Mouse (Mus musculus) cerebellum, adult 11 months (tissue): ENCODE results near the gene Patl2.

ENCODE experiments used
- DNase-seq: peaks from one replicate; pipeline ENCODE4 v3.0.0; 2022

Gene Patl2

DNA sequence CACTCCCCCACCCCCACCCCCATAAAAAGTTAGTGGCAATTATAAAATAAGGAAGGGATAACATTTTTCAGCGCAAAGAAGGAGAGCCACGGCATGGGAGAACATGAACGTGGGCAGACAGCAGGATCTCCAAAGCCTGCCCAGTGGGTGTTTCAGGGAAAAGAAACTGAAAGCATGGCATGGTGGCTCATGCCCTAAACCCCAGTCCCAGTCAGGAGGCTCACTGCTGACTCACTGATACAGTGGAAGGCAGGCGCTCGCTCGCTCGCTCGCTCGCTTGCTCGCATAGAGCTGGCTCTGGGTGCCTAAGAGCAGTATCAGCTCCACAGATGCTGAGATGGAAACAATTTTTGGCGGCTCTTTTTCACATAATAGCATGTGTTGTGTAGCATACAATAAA, 21.7 kb downstream of the Patl2 start:
- no peak for DNase-seq

DNA sequence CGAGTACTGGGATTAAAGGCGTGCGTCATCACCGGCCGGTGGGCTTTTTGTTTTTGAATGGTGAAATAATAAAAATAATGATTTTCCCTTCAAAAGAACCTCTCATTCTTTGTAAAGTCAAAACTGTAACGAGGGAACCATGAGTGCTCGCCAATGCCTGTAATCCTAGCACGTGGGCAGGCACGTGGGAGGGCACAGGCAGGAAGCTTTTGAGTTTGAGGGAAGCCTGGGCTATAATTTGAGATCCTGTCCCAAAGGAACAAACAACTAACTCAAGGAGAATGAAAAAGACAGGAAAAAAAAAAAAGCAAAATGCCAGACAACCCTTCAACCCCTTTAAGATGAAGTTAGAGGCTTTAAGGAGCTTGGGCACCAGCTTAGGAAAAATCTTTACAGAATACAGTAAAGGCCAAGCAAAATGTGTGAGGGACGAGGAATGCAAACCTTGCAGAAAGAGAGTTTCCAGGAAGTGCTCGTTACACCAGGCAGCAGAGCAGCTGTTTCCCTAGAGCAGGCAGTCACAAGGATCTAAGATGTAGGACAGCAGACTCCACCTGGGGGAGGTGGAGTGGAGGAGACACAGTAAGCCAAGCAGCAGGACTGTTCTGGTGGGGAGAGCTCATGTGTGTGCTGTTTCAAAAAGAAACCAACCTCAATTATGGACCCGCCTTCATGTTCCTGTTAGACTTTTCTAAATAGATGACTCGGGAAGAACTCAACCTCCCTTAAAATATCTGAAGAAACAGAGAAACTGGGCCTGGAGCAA, 22.4 kb downstream of the Patl2 start:
- no peak for DNase-seq

- DNase-seq, result no peak
Observed at GRCm38 (mm10) chr2:122162529-122162928, 23.5 kb downstream of the Patl2 start.

DNA sequence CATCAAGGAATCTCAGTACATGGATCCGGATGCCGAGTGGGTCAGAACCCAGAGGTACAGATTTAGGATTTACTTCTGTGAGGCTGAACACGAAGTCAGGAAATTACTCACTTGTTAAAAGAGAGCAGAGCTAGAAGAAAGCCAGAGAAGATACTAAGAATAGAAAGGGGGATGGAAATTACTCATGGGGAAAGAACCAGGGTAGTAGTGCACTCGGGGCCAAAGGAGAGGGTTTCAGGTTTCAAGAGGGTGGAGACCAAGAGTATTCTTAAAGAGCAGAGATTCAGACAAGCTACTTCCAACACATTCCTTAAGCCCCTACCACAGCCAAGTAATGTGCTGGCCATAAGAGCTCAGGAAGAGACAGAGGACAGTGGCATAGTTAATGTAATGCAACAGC, 24.4 kb downstream of the Patl2 start:
- no peak for DNase-seq

GRCm38 (mm10) chr2:122160680-122161079, 25.3 kb downstream of the Patl2 start, which contains the start of gene Trim69:
TSS of gene Trim69 (plus strand) at chr2:122160700.
- peak; percentile 65 for DNase-seq

DNA sequence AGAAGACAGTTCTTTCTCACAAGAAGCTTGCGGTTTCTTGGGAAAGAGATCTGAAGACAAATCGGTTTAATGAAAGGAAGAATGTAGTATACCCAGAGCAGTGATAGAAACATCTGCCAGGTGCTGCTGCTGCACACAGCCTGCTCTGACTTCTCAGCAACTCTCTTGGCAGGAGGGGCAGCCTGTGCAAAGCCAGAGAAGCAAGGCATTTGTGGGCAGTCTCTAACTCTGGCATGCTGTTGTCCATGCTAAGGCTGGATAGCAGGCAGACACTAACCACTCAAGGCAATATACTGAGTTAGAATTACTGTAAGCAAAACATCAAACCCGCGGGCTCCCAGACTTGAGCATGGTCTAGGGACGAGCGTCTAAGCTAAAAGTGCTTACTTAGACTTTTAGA, 26.3 kb downstream of the Patl2 start:
- DNase-seq, result no peak

- DNase-seq, result no peak
Observed at GRCm38 (mm10) chr2:122158362-122158802, 27.6 kb downstream of the Patl2 start.

- no peak for DNase-seq
Observed at GRCm38 (mm10) chr2:122157561-122157960, 28.4 kb downstream of the Patl2 start.

DNA sequence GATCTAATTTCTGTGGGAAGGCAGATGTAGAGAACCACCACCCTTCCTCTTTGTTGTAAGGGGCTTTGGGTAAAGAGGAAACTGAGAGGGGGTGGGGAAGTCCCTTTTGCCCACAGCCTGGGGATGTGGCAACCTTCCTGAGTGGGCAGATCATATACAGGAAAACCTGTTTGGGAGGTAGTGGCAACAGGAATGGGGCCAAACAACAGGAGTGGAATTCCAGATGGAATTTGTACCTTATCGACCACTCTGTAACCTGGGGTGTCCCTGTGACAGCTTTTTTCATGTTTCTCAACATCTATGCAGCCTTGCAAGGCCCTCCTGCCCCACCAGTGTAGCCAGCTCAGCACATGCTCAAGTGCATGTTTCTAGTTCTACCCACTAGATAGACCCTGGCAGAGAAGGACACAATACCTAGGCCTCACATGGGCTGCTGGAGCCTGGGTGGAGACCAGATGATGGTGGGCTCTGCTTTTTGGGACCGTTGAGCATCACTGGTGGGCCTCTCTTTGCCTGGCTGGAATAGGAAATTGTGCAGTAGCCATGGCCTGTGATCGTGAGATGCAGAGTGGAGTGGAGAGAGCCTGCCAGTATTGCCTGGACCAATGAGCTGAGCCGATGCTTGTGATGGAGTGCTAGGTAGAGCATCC, 29.8 kb downstream of the Patl2 start:
- DNase-seq, result no peak

- DNase-seq, result no peak
Observed at GRCm38 (mm10) chr2:122155292-122155691, 30.7 kb downstream of the Patl2 start.

DNA sequence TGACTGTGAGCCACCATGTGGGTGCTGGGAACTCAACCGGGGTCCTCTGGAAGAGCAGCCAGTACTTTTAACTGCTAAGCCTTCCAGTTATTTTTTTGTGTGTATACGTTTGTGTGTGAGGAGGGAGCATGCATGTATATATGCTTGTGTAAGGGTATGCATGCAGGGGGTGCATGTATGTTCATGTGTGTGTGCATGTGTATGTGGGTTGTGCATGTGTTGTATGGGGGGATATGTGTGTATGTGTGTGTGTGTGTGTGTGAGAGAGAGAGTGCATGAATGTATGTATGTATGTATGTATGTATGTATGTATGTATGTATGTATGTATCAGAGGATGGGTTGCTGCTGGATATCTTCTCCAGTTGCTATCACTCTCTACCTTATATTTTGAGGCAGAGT, 31.5 kb downstream of the Patl2 start:
- no peak for DNase-seq

DNA sequence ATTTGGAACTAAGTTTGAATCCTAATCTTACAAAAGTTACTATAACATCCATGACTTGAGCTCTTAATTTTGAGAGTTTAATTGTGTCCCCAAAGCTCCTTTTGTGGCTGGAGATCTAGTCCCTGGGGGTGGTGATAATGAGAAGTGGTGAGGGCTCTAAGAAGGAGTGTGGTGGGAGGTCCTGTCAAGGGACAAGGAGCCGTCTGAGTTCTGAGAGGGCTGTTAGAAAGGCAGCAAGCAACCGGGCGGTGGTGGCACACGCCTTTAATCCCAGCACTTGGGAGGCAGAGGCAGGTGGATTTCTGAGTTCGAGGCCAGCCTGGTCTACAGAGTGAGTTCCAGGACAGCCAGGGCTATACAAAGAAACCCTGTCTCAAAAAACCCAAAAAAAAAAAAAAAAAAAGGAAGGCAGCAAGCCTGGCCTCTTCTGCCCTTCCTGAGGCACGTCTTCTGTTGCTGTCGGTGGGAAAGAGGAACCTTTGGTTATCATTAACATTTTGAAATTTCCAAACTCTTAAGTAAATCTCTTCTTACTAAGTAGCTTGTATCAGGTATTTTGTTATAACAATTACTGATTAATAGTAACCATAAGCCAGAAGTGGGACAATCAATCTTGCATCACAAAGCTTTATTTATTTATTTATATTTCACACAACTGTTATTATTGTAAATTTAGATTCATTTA, 32.2 kb downstream of the Patl2 start:
- DNase-seq, result no peak

- DNase-seq, result no peak
Observed at GRCm38 (mm10) chr2:122152850-122153249, 33.1 kb downstream of the Patl2 start.

GRCm38 (mm10) chr2:122151221-122151620, 34.8 kb downstream of the Patl2 start:
- DNase-seq, result no peak

DNA sequence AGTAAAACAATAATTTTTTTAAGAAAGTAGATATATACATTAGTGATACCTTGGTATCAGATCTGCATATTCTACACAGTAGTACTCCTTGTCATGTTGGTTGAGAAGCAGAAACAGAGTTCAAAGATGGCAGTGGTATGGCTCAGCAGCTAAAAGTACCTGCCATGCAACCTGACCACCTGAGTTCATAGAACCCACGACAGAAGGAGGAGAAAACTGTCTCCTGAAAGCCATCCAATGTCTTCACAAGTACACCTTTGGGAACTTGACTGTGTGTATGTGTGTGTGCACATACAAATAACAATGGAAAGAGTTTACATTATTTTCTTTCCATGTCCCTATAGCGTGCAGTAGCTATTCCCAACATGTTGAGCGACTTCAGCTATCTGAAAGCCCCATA, 36.3 kb downstream of the Patl2 start:
- no peak for DNase-seq

DNA sequence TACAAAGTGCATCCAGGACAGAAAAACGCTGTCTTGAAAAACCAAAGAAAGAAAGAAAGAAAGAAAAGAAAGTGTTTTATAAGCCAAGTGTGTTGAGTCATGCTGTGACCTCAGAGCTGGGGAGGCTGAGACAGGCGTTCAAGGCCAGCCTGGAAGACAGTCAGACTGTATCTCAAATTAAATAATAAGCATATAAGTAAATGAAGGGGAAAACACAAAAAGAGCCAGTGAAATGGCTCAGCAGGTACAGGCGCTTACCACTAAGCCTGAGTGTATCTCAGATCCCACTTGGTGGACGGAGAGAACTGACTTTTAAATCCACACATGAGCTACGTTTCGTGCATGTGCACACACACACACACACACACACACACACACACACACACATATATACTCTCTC, 36.7 kb downstream of the Patl2 start:
- DNase-seq, result no peak

GRCm38 (mm10) chr2:122148242-122148917, 37.6 kb downstream of the Patl2 start:
- DNase-seq, result no peak

GRCm38 (mm10) chr2:122147508-122148241, 38.3 kb downstream of the Patl2 start, which contains the start of gene B2m:
TSS of gene B2m (plus strand) at chr2:122147686.
- DNase-seq, result peak; percentile 84

DNA sequence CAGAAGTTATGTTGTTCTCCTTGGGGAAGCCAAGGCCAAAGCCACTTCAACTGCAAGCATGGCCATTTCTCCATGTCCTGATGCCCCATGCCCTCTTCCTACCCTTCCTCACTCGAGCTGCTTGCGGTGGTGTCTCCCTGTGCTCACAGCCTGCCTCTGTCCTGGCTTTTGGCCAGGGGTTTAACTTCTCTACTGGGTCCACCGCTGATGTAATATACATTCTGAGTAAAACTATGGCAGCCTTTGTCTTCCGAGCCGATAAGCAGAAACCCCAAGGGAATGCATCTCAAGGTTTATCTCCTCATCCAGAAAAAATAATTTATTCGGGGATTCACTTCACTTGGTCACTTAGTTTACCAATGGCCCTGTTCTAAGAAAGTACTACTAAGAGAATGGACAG, 39.3 kb downstream of the Patl2 start:
- DNase-seq, result no peak

- DNase-seq, result no peak
Observed at GRCm38 (mm10) chr2:122145756-122146155, 40.2 kb downstream of the Patl2 start.

- no peak for DNase-seq
Observed at GRCm38 (mm10) chr2:122143111-122143510, 42.9 kb downstream of the Patl2 start.

DNA sequence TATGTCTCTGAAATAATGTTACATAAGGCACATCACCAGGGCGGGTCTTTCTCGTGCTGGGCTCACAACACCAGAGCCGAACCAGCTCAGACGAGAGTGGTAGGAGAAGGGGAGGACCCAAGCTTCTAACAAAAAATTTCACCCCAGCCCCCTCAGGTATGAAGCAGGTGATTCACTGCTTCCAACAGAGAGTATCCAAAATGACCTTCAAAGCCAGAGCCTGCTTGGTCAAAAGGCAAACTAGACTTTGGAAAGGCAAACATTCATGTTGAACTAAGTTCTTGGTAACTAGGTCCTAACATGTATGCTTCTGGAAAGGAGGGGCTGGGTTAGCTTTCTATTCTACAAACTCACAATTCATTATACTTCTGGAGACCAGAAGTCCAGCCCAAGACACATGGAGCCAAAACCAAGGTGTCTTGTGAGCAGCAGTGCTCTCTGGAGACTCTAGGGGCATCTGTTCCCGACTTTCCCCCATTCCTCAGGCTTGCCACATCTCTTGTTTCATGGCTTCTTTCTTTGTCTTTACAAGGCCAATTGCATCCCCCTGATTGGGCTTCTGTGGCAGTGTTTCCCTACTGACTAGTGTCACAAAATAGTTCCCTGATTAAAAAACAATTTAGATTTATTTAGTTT, 44.5 kb downstream of the Patl2 start:
- no peak for DNase-seq
